Mouse (Mus musculus) heart, embryonic 13.5 days (tissue): Measurements from ENCODE around the gene Ckap5. TPM values are rescaled to one million over a fixed set of nuclear protein-coding genes. Genes with fewer than 3 reads are reported as not detected.

Experiments
- ATAC-seq: fragments of 200-750 bp; cut with Nextera tagmentation; 2 replicates; pipeline ENCODE4 v1.8.0; 2017; ENCODE audit warnings: moderate TSS enrichment; ENCODE audit not compliant: insufficient number of reproducible peaks, low FRiP score, low TSS enrichment; ENCODE audit errors: extremely low read depth
- H3K27ac ChIP-seq: fragments of 300-500 bp; sonication (generic); replicated peaks from 2 replicates; pipeline ENCODE4 v1.5.1; 2015; ENCODE audit warnings: moderate library complexity, mild to moderate bottlenecking, inconsistent platforms
- H3K27me3 ChIP-seq: fragments of 300-500 bp; sonication (generic); replicated peaks from 2 replicates; pipeline ENCODE4 v1.6.1; 2015; ENCODE audit warnings: mild to moderate bottlenecking, inconsistent platforms
- H3K36me3 ChIP-seq: fragments of 300-500 bp; sonication (generic); 2 replicates; pipeline ENCODE4 v1.6.1; 2015; ENCODE audit warnings: mild to moderate bottlenecking, inconsistent platforms
- H3K4me1 ChIP-seq: fragments of 300-500 bp; sonication (generic); 2 replicates; pipeline ENCODE4 v1.6.1; 2015; ENCODE audit warnings: inconsistent platforms
- H3K4me2 ChIP-seq: fragments of 300-500 bp; sonication (generic); 2 replicates; pipeline ENCODE4 v1.6.1; 2015; ENCODE audit warnings: inconsistent platforms, mild to moderate bottlenecking, moderate library complexity
- H3K4me3 ChIP-seq: fragments of 300-500 bp; sonication (generic); 2 replicates; pipeline ENCODE4 v1.5.1; 2015; ENCODE audit warnings: moderate library complexity, mild to moderate bottlenecking, inconsistent platforms
- H3K9ac ChIP-seq: fragments of 300-500 bp; sonication (generic); 2 replicates; pipeline ENCODE4 v1.6.1; 2015; ENCODE audit warnings: inconsistent platforms, mild to moderate bottlenecking, moderate library complexity
- H3K9me3 ChIP-seq: fragments of 300-500 bp; sonication (generic); 2 replicates; pipeline ENCODE4 v1.6.1; 2016; ENCODE audit warnings: inconsistent platforms
- WGBS: fragments of 180-500 bp; shearing (Covaris S2); methylation state at CpG from one replicate; pipeline ENCODE4 v1.1.7; 2015; ENCODE audit warnings: mixed read lengths; 5-methylcytosine and 5-hydroxymethylcytosine counted together
- polyA plus RNA-seq: library from polyadenylated mRNA; unstranded; fragments of >200 nt; fragmentation: Nextera tagmentation; extraction: Ambion mirVana; gene quantifications from 2 replicates; pipeline ENCODE4 v1.2.1, GENCODE M21; 2015

Ckap5 gene
- polyA plus RNA-seq, 1 experiment from 2014 or later, result 63.1 TPM

DNA sequence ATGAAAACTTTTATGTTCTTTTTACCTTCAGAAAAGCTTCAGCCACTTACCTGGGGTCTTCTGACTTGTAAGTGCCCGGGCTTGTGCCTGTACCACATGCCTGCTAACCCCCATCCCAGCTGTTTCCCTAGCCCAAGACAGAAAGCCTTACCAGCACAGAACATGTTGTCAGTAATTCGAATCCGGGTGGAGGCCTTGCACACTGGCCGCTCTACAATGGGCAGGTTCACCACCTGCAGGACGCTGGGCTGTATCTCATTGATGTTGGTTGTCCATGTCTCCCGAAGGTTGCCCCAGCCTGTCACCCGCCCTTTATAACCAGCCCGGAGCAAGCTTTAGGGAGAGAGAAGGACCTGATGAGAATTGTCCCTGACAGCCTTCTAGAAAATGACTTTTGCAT lies 101.6 kb downstream of the Ckap5 start:
- Histone ChIP-seq H3K27me3 (no peaks in the 10 kb centered on the region), H3K4me1 (no peaks in the 10 kb centered on the region), H3K9ac (no peak overlapping the region), H3K9me3 (no peaks in the 10 kb centered on the region), H3K4me2 (no peak overlapping the region), H3K27ac (no peak overlapping the region), H3K36me3 (peaks cover 9% of the 10 kb centered on the region), H3K4me3 (no peak overlapping the region)
- no peak for ATAC-seq
- WGBS, result 84% methylated on average over 8 of the region's 8 CpGs

DNA sequence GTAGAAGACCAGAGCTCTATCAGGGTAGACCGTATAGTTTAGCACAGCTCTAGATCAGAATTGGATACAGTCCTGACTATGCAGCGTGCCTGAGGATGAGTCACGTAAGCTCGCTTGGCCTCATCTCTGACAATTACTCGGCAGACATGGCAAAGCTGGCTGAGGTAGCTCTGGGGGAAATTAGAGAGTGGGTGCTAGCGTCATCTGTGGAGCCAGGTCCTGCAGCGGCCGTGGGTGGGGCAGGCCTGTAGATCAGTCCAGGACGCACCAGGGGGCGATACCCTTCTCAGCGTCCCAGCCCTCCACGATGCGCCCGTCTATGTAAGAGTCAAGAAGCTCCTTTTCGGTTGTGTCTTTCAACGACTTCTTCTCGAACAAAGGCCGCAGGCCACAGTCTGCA lies 103.1 kb downstream of the Ckap5 start:
- no peak overlapping the region for H3K4me3 ChIP-seq
- H3K4me2 ChIP-seq, result no peak overlapping the region
- no peaks in the 10 kb centered on the region for H3K36me3 ChIP-seq
- H3K4me1 ChIP-seq, result no peaks in the 10 kb centered on the region
- H3K27ac ChIP-seq, result no peak overlapping the region
- WGBS, result 76% methylated on average over 18 of the region's 18 CpGs
- no peaks in the 10 kb centered on the region for H3K27me3 ChIP-seq
- H3K9me3 ChIP-seq, result no peaks in the 10 kb centered on the region
- no peak overlapping the region for H3K9ac ChIP-seq
- no peak for ATAC-seq

DNA sequence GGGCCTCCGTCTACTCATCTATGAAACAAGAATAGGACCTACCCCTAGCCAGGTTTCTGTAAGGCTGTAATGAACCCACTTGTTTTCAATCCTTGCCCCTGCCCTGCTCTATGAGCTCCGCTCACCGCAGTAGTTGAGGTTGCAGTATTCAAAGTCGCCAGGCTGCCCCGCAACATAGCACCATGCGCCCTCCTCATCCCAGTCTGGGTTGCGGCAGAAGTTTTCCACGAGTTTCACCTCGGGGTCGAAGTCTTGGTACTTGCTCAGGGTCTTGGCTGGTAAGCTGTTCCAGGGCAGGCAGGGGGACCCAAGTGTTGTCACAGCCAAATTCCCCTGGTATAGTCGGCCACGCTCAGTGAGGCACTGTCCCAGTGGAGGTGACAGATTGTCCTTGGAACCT lies 103.8 kb downstream of the Ckap5 start:
- no peak overlapping the region for H3K9ac ChIP-seq
- H3K27me3 ChIP-seq, result no peaks in the 10 kb centered on the region
- WGBS, result 82% methylated on average over 12 of the region's 12 CpGs
- H3K9me3 ChIP-seq, result no peaks in the 10 kb centered on the region
- no peak overlapping the region for H3K4me3 ChIP-seq
- no peak for ATAC-seq
- no peaks in the 10 kb centered on the region for H3K4me1 ChIP-seq
- no peak overlapping the region for H3K4me2 ChIP-seq
- no peaks in the 10 kb centered on the region for H3K36me3 ChIP-seq
- H3K27ac ChIP-seq, result no peak overlapping the region

DNA sequence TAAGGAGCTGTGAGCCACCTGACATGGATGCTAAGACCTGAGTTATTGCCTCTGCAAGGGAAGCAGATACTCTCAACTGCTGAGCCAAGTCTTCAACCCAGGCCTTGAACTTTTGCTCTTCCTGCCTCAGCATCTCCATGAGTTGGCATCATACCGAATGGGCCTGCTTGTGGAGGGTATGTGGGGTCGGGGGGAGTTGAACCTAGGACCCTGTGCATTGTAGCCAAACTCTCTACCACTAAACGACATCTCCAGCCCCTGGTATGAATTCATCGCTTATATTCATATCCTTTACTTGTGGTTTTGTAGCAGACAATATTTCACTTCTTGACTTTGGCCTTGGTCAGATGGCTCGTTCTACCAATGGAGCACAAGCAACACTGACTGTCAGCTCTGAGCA lies 105.3 kb downstream of the Ckap5 start:
- 84% methylated on average over 5 of the region's 5 CpGs for WGBS
- H3K4me1 ChIP-seq, result no peaks in the 10 kb centered on the region
- no peak for ATAC-seq

DNA sequence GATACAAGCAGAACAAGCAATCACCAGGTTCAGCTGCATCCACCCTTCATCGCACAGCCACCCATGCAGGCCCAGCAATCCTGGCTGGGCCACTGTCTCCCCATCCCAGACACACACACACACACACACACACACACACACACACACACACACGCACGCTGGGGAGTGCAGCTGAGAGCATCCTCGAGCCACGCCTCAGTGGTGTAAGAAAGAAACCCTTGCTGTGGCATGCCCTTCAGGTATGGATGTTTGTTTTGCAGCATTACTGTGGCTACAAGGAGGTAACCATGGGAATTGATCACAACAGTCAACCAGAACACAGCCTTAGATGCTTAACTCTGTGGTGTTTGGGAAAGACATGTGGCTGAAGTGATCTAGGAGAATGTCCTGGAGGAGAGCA lies 105.8 kb downstream of the Ckap5 start:
- Histone ChIP-seq H3K27me3 (no peaks in the 10 kb centered on the region), H3K4me3 (no peak overlapping the region), H3K27ac (no peak overlapping the region), H3K4me1 (no peaks in the 10 kb centered on the region), H3K4me2 (no peak overlapping the region), H3K9ac (no peak overlapping the region), H3K36me3 (no peaks in the 10 kb centered on the region), H3K9me3 (no peaks in the 10 kb centered on the region)
- WGBS, result 80% methylated on average over 5 of the region's 5 CpGs
- no peak for ATAC-seq

More for the DNA sequence above, 105.3 kb downstream of the Ckap5 start:
- Histone ChIP-seq H3K27me3 (no peaks in the 10 kb centered on the region), H3K27ac (no peak overlapping the region), H3K4me2 (no peak overlapping the region), H3K9ac (no peak overlapping the region), H3K36me3 (no peaks in the 10 kb centered on the region), H3K9me3 (no peaks in the 10 kb centered on the region), H3K4me3 (no peak overlapping the region)

DNA sequence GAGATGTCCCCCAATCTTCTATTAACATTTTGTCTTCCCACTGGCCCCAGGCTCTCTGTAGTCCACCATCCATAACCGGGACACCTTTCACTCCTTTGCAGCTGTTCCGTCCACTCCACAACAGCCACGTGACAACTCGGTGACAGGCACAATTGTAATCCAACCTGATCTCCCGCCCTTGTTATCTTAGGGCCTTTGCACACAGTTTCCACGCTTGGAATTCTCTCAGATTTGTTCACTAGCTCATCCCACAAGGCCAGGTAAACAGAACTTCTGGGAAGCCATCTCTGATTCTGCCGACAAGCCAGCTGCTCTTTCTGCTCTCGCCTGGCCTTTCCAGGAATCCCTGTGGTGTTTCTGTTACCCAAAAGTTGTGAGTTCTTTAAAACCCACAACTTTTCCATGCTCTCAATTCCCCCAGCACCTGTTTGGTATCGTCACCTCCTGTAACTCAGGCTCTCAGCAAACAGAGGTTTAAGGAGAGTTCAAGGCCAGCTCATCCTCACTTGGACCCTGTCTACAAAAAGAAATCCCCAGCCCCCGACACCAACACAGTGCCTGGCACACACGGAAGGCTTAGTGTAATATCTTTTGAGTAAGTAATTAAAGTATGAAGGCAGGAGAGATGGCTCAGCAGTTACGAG lies 106.9 kb downstream of the Ckap5 start:
- Histone ChIP-seq H3K9ac (no peak overlapping the region), H3K27me3 (no peaks in the 10 kb centered on the region), H3K27ac (no peak overlapping the region), H3K4me3 (no peak overlapping the region), H3K9me3 (no peaks in the 10 kb centered on the region), H3K36me3 (no peaks in the 10 kb centered on the region), H3K4me1 (no peaks in the 10 kb centered on the region), H3K4me2 (no peak overlapping the region)
- WGBS, result 59% methylated on average over 12 of the region's 12 CpGs
- no peak for ATAC-seq

DNA sequence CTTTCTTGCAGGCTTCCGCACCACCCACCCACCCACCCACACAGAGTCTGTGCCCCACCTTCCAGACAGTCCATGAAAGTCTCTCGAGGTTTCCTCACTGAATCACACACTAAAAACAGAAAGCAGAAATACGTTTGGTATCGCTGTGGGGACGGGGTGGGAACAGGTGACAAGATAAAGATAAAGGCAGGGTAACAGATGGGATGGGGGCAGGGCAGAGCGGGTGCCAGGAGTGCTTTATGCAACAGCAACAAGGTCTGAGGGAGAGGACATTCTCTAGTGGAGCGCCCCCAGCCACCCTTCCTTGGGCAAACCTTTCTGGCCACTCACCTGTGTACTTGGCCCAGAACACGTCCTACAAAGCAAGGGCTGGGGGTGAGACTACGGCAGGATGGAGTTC lies 108.3 kb downstream of the Ckap5 start:
- Histone ChIP-seq H3K9ac (no peak overlapping the region), H3K9me3 (no peaks in the 10 kb centered on the region), H3K36me3 (no peaks in the 10 kb centered on the region), H3K4me3 (no peak overlapping the region), H3K27ac (no peak overlapping the region), H3K4me2 (no peak overlapping the region), H3K4me1 (no peaks in the 10 kb centered on the region), H3K27me3 (no peaks in the 10 kb centered on the region)
- WGBS, result 62% methylated on average over 9 of the region's 9 CpGs
- no peak for ATAC-seq

DNA sequence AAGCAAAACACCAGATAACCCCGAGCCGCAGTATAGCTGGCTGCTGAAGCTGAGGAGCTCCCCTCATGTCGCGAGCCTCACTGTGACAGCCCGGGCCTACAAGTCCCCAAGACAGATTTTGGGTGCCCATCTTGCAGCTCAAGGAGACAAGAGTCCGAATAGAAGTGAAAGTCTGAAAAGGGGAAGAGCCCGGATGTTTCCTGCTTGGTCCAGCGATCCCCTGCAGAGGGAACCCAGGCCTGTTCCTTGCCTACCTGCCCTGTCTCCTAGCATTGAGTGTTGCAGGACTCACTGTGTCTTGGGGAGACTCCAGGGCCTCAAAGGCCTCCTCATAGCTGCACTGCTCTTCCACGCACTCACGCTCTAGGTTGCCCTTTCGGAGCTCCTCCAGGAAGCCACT lies 108.9 kb downstream of the Ckap5 start:
- H3K36me3 ChIP-seq, result no peaks in the 10 kb centered on the region
- no peak overlapping the region for H3K4me3 ChIP-seq
- H3K27ac ChIP-seq, result no peak overlapping the region
- whole genome bisulfite sequencing, result 81% methylated on average over 11 of the region's 11 CpGs
- ATAC-seq, result no peak
- no peaks in the 10 kb centered on the region for H3K4me1 ChIP-seq
- H3K27me3 ChIP-seq, result no peaks in the 10 kb centered on the region
- no peak overlapping the region for H3K4me2 ChIP-seq
- no peak overlapping the region for H3K9ac ChIP-seq
- no peaks in the 10 kb centered on the region for H3K9me3 ChIP-seq

DNA sequence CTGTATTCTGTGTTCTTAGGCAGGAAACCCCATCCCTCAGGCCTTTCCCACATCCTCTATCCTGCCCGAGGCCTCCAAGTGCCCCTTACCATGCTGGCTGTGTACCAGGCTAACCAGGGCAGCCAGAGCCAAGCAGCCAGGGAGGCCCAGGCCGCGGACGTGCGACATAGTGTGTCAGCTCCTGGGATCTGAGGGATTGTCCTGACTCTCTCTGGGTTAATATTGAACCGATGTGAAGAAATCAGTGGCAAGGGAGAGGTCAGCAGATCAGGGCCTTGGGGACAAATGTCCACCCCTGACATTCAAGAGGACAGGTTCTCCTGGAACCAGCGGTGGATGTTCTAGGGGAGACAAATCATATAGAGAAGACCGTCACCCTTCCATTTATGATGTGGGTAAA lies 109.7 kb downstream of the Ckap5 start, which contains the start of gene F2:
Gene F2 (minus strand): TSS at position 186 of the 400 bp plus-strand sequence.
- no peaks in the 10 kb centered on the region for H3K36me3 ChIP-seq
- 76% methylated on average over 8 of the region's 8 CpGs for WGBS
- no peak within 1 kb of the TSS for H3K4me2 ChIP-seq
- no peaks in the 10 kb centered on the region for H3K4me1 ChIP-seq
- H3K9me3 ChIP-seq, result no peaks in the 10 kb centered on the region
- no peak within 1 kb of the TSS for H3K27ac ChIP-seq
- no peak for ATAC-seq
- no peak within 1 kb of the TSS for H3K9ac ChIP-seq
- no peaks in the 10 kb centered on the region for H3K27me3 ChIP-seq
- no peak within 1 kb of the TSS for H3K4me3 ChIP-seq

DNA sequence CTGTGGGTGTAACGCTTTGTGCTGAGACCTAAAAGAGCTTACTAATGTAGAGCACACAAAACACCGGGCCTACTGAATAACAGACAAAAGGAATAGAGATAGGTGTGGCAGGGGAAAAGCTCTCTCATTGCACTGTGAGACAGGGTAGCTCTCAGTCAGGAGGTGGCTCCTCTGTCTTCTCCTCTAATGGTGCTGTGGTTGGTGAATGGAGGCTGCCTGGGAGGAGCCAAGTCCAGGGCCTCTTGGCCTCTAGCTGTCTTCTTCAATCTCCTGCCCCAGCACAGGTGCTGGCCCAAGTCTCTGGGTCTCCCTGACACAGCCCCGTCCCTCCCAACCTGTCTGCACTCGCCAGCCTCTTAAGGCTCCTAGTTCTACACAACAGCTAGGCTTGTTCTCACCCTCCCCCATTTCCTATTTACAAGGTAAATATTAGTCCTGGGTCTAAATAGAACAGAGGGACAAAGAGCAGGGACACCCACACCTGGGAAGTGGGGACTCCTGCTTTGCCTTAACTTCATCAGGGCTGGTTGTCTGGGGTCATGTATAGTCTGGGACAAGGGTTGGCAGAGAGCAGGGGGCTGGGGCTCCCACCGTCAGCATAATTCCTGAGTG lies 110.3 kb downstream of the Ckap5 start:
- WGBS, result 72% methylated on average over 5 of the region's 5 CpGs
- Histone ChIP-seq H3K36me3 (no peaks in the 10 kb centered on the region), H3K4me1 (no peaks in the 10 kb centered on the region)

DNA sequence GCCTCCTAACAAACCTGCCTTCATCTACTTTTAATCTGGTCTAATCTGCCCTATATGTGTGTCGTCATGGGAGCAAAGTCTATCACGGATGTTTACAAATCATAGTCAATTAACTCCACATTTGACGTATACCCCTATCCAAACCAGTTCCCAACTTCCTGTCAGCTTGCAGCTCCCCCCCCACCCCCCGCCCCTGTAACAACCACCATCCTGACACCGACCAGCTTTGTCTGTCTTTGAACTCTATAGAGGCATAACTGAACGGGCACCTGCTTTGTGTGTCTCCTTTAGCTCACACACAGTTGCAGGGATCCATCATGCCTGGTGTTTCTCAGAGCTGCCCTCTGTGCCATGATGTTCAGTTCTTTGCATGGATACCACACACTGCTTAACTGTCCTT lies 112.4 kb downstream of the Ckap5 start:
- no peaks in the 10 kb centered on the region for H3K27me3 ChIP-seq
- H3K4me1 ChIP-seq, result no peaks in the 10 kb centered on the region
- ATAC-seq, result no peak
- 69% methylated on average over 6 of the region's 6 CpGs for WGBS
- no peak overlapping the region for H3K4me2 ChIP-seq
- H3K36me3 ChIP-seq, result peaks cover 19% of the 10 kb centered on the region
- no peak overlapping the region for H3K4me3 ChIP-seq
- no peaks in the 10 kb centered on the region for H3K9me3 ChIP-seq
- H3K27ac ChIP-seq, result no peak overlapping the region
- no peak overlapping the region for H3K9ac ChIP-seq

More for the DNA sequence above, 110.3 kb downstream of the Ckap5 start:
- no peak; the same call in 1 of the 2 replicates for ATAC-seq
- H3K9ac ChIP-seq, result no peak overlapping the region
- H3K4me3 ChIP-seq, result no peak overlapping the region
- H3K27me3 ChIP-seq, result no peaks in the 10 kb centered on the region
- no peak overlapping the region for H3K4me2 ChIP-seq
- H3K27ac ChIP-seq, result no peak overlapping the region
- H3K9me3 ChIP-seq, result no peaks in the 10 kb centered on the region

DNA sequence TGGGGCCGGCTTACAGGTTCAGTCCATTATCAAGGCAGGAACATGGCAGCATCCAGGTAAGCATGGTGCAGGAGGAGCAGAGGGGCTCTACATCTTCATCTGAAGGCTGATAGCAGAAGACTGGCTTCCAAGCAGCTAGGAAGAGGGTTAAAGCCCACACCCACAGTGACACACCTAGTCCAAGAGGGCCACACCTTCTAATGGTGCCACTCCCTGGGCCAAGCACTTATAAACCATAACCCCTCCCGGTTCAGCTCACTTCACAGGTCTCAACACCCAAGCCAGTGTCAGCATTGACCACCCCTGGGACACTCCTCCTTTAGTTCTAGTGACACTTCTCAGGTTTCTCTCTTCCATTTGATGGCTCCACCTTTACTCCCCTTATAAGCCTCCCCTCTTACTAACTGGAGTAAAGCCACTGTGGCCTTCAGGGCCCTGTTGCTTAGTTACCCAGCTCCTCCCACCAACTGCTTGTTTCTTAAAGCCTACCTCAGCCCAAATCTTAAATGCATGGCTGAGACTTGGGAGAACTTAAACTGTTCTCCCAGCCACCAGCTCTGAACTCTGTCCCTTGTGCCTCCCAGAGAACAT lies 116.4 kb downstream of the Ckap5 start:
- 64% methylated on average over 2 of the region's 2 CpGs for WGBS
- Histone ChIP-seq H3K27me3 (no peaks in the 10 kb centered on the region), H3K27ac (no peak overlapping the region), H3K4me1 (no peaks in the 10 kb centered on the region), H3K4me2 (no peak overlapping the region), H3K36me3 (peaks cover 59% of the 10 kb centered on the region), H3K4me3 (no peak overlapping the region), H3K9ac (no peak overlapping the region), H3K9me3 (no peaks in the 10 kb centered on the region)
- no peak for ATAC-seq
